Mouse (Mus musculus) cerebellum, postnatal 4 days (tissue): ENCODE data around the gene Mrpl21.

Experiments
- DNase-seq, 2 experiments: peaks; one replicate each; pipeline ENCODE4 v3.0.0; 2022; ENCODE audit warnings: low spot score in 2 of 2, mixed read lengths in 1 of 2

Gene Mrpl21

GRCm38 (mm10) chr19:3282572-3283467 is at the start of gene Mrpl21, which contains the start of gene Ighmbp2:
Gene Mrpl21 (plus strand): TSS chr19:3282901.
Gene Ighmbp2 (minus strand): TSS chr19:3283017.
- DNase-seq = peak; percentile 86 to 94

- no peak for DNase-seq
Observed at GRCm38 (mm10) chr19:3260016-3260415, 22.7 kb upstream of the Mrpl21 start.

GRCm38 (mm10) chr19:3260591-3260990 is 22.1 kb upstream of the Mrpl21 start:
- DNase-seq = no peak

- no peak for DNase-seq
Observed at GRCm38 (mm10) chr19:3261336-3261735, 21.4 kb upstream of the Mrpl21 start.

- no peak for DNase-seq
Observed at GRCm38 (mm10) chr19:3261764-3262525, 20.8 kb upstream of the Mrpl21 start.

- peak in 1 of 2 experiments; percentile 0 for DNase-seq
Observed at GRCm38 (mm10) chr19:3264348-3264747, 18.4 kb upstream of the Mrpl21 start.

- DNase-seq = peak in 1 of 2 experiments; percentile 10
Observed at GRCm38 (mm10) chr19:3265180-3265579, 17.5 kb upstream of the Mrpl21 start.

GRCm38 (mm10) chr19:3266136-3266535 is 16.6 kb upstream of the Mrpl21 start:
- no peak for DNase-seq

- peak in 1 of 2 experiments; percentile 17 for DNase-seq
Observed at GRCm38 (mm10) chr19:3266676-3267075, 16.0 kb upstream of the Mrpl21 start.

GRCm38 (mm10) chr19:3267340-3267739 is 15.4 kb upstream of the Mrpl21 start:
- DNase-seq = no peak

- DNase-seq = peak in 1 of 2 experiments; percentile 18
Observed at GRCm38 (mm10) chr19:3268218-3268980, 14.3 kb upstream of the Mrpl21 start.

GRCm38 (mm10) chr19:3269279-3269678 is 13.4 kb upstream of the Mrpl21 start:
- DNase-seq = no peak

GRCm38 (mm10) chr19:3269803-3270202 is 12.9 kb upstream of the Mrpl21 start:
- DNase-seq = no peak

- DNase-seq = no peak
Observed at GRCm38 (mm10) chr19:3271366-3271765, 11.3 kb upstream of the Mrpl21 start.

- DNase-seq = no peak
Observed at GRCm38 (mm10) chr19:3273331-3273730, 9.4 kb upstream of the Mrpl21 start.

- DNase-seq = peak in 1 of 2 experiments; percentile 10
Observed at GRCm38 (mm10) chr19:3275744-3276365, 6.8 kb upstream of the Mrpl21 start.

- DNase-seq = no peak
Observed at GRCm38 (mm10) chr19:3281886-3282285, 815 bp upstream of the Mrpl21 start.

- DNase-seq = no peak
Observed at GRCm38 (mm10) chr19:3289006-3289405, 6.3 kb downstream of the Mrpl21 start.

GRCm38 (mm10) chr19:3292028-3292427 is 9.3 kb downstream of the Mrpl21 start:
- peak; percentile 44 to 67 for DNase-seq

GRCm38 (mm10) chr19:3292993-3293392 is 10.3 kb downstream of the Mrpl21 start:
- DNase-seq = no peak

GRCm38 (mm10) chr19:3295245-3295644 is 12.5 kb downstream of the Mrpl21 start:
- no peak for DNase-seq
